Mouse (Mus musculus) G1E (cell line): ENCODE measurements around the gene Kif18a.

Source experiments
- CTCF ChIP-seq: IDR thresholded peaks from 2 replicates; pipeline ENCODE4 v1.5.1; 2012; ENCODE audit warnings: low read depth, low read length, inconsistent platforms, mixed read lengths
- GATA1 ChIP-seq: IDR thresholded peaks from 2 replicates; pipeline ENCODE4 v1.6.1; 2012; ENCODE audit warnings: borderline replicate concordance, low read length, inconsistent platforms, mixed read lengths
- GATA2 ChIP-seq: IDR thresholded peaks from 2 replicates; pipeline ENCODE4 v1.6.1; 2012; ENCODE audit warnings: low read depth, low read length, inconsistent platforms, borderline replicate concordance
- POLR2AphosphoS5 ChIP-seq: IDR thresholded peaks from 2 replicates; pipeline ENCODE4 v1.6.1; 2012; ENCODE audit warnings: low read depth, low read length, inconsistent platforms; ENCODE audit not compliant: insufficient replicate concordance
- TAL1 ChIP-seq: conservative IDR thresholded peaks from 2 replicates; pipeline ENCODE4 v1.6.1; 2012; ENCODE audit warnings: low read depth, low read length, inconsistent platforms, mixed read lengths

DNA sequence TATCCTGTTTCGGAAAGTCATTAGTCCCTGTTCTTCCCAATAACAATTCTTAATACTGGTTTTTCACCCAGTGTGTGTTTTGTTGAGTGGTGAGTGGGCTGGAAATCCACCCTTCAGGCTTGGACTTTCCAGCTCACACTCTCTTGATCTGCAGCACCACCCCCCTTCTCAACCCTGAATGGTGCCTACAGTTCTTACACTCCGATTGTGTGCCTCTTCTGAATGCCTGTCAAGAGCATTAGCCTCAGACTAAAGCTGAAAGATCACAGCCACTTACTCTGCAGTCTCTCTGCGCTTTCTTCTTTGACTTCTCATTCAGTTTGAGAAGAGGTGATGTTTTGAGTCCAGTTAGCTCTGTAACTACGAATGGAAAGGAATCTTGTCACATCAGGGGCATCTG lies 64.8 kb downstream of the Kif18a start:
- no peak for TF ChIP-seq POLR2AphosphoS5
- TF ChIP-seq CTCF = no peak
- no peak for TF ChIP-seq TAL1
- no peak for TF ChIP-seq GATA1
- no peak for TF ChIP-seq GATA2
